Mouse (Mus musculus): ENCODE results near the gene Gnai1. TPM values are rescaled to one million over a fixed set of nuclear protein-coding genes. Genes with fewer than 3 reads are reported as not detected.
A peak's percentile ranks its signal among the peaks of the same experiment; 100 is the strongest.

The Gnai1 gene
- polyA plus RNA-seq (2015; fragmentation: Nextera tagmentation; extraction: Ambion mirVana): 1.6 and 1.7 TPM in 2 replicates

DNA sequence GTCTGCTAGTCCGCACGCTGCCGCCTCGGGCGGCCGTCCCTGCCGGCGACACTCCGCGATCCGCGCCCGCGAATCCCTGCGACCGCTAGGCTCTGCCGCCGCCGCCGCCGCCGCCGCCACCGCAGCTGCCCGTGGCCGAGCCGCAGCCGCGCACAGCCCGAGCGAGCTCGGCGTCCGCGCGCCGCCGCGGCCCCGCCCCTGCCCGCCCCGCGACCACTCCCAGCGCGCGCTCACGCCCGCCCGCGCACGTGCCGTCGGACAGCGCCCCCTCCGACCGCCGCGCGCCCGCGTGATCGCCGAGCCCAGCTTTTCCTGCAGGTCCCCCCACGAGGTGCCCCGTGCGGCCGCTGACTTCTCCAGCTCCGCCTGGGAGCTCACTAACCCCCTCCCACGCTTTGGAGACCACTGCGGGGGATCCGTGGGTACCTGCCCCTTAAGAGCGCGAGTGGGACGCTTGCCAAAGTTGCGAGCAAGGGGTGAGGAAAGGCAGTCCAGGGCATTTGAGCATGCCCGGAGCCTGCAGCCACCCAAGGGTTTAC is at the start of gene Gnai1:
Gnai1 (minus strand) TSS at position 75 of the 539 bp plus-strand sequence.
- TF ChIP-seq EP300 (IDR thresholded peaks at IDR 0.05; ENCODE audit: low read depth): no peak
- peak; percentile 29; the same call in 1 of the 2 replicates for TF ChIP-seq CTCF (IDR thresholded peaks at IDR 0.05; ENCODE audit: low read depth)
- Histone ChIP-seq H3K9me3 (ENCODE audit: low read length) (no peaks in the 10 kb centered on the region), H3K36me3 (replicated peaks; ENCODE audit: insufficient read depth, low read length) (no peaks in the 10 kb centered on the region), H3K27me3 (ENCODE audit: insufficient read depth, low read length) (peaks cover 27% of the 10 kb centered on the region), H3K27ac (ENCODE audit: low read depth) (no peak within 1 kb of the TSS), H3K9ac (replicated peaks) (peak within 1 kb of the TSS; percentile 57), H3K4me1 (ENCODE audit: insufficient read depth) (peaks cover 4% of the 10 kb centered on the region), H3K4me3 (ENCODE audit: low read depth, low read length) (peak within 1 kb of the TSS; percentile 59), H3K4me2 (ENCODE audit: low read depth, low read length) (peak within 1 kb of the TSS; percentile 88)
- DNase-seq (peak; percentile 60), ATAC-seq (peak; percentile 87)
- 2% methylated on average over 37 of the region's 76 CpGs for WGBS (ENCODE audit: insufficient replicate concordance)

DNA sequence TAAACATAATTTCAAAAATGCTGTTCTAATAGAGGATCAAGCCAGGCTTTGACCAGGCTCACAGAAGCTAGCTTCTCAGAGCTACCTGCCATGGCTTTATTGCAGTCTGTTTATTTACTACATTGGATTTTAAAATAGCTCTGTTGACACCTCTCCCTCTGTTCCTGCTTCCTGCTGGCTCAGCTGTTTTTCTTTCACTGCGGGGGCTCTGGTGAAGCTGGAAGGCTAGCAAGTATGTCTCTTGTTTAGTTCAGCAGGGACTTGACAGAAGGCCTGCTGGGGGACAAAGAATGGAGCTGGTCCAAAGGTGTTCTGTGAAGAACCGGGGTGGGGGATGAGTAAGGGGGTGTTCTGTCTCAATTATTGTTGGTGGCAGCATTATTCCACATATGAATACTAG is 7.7 kb upstream of the Gnai1 start:
- no peaks in the 10 kb centered on the region for H3K36me3 ChIP-seq (replicated peaks; ENCODE audit: insufficient read depth, low read length)
- DNase-seq (no peak), ATAC-seq (no peak)
- H3K9me3 ChIP-seq (ENCODE audit: low read length): no peaks in the 10 kb centered on the region
- H3K4me3 ChIP-seq (ENCODE audit: low read depth, low read length): no peak overlapping the region
- H3K9ac ChIP-seq (replicated peaks): no peak overlapping the region
- 21% methylated on average over 2 of the region's 2 CpGs for WGBS (ENCODE audit: insufficient replicate concordance)
- H3K4me1 ChIP-seq (ENCODE audit: insufficient read depth): no peaks in the 10 kb centered on the region
- no peak overlapping the region for H3K27ac ChIP-seq (ENCODE audit: low read depth)
- TF ChIP-seq CTCF (IDR thresholded peaks at IDR 0.05; ENCODE audit: low read depth) (no peak), EP300 (IDR thresholded peaks at IDR 0.05; ENCODE audit: low read depth) (no peak)
- H3K27me3 ChIP-seq (ENCODE audit: insufficient read depth, low read length): no peaks in the 10 kb centered on the region
- H3K4me2 ChIP-seq (ENCODE audit: low read depth, low read length): no peak overlapping the region

DNA sequence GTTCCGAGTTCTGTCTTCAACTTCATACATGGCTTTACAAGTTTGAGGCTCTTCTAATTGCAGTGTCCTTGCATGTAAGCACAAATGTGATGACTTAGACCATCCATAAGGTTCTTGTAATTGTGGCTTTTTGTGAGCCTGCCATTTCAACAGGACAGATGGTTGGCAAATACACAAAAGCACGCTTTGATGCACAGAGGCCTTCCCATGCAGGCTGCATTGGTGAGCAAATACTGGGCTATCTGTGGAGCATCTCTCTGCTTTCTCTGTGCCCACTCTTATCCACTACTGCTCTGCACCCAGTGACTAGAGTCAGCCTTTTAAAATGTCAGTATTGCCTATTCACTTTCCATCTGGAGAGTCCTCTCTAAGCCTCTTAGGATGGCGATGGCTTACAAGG is 5.3 kb upstream of the Gnai1 start:
- no peak for ATAC-seq
- TF ChIP-seq EP300 (IDR thresholded peaks at IDR 0.05; ENCODE audit: low read depth): no peak
- TF ChIP-seq CTCF (IDR thresholded peaks at IDR 0.05; ENCODE audit: low read depth): no peak
- Histone ChIP-seq H3K36me3 (replicated peaks; ENCODE audit: insufficient read depth, low read length) (no peaks in the 10 kb centered on the region), H3K4me3 (ENCODE audit: low read depth, low read length) (no peak overlapping the region), H3K4me2 (ENCODE audit: low read depth, low read length) (no peak overlapping the region), H3K4me1 (ENCODE audit: insufficient read depth) (no peaks in the 10 kb centered on the region), H3K27me3 (ENCODE audit: insufficient read depth, low read length) (peaks cover 10% of the 10 kb centered on the region; the same call in 1 of the 2 replicates), H3K9me3 (ENCODE audit: low read length) (no peaks in the 10 kb centered on the region), H3K9ac (replicated peaks) (no peak overlapping the region), H3K27ac (ENCODE audit: low read depth) (no peak overlapping the region)
- WGBS (ENCODE audit: insufficient replicate concordance): 85% methylated on average over 3 of the region's 3 CpGs
- no peak for DNase-seq

DNA sequence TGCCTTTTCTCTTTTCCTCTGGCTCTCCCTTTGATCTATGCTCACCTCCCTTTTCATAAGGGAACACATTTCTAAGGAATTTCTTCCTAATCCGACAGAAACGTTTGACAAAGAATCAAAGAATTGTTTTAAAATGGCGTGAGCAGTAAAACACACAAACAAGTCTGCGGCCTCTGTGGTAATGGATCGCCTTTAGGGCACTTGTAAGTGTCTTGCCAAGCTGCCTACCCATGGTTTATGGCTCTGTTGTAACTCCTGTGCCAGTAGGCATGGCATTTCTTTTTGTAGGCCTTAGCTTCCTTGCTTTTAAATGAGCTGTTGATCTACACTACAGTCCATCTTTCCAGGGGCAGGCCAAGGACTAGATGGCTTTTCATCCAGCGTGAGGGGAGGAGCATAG is 801 bp upstream of the Gnai1 start:
- Histone ChIP-seq H3K9me3 (ENCODE audit: low read length) (no peaks in the 10 kb centered on the region), H3K9ac (replicated peaks) (no peak overlapping the region), H3K4me3 (ENCODE audit: low read depth, low read length) (peak overlapping the region; percentile 59; the same call in 1 of the 2 replicates), H3K27ac (ENCODE audit: low read depth) (no peak overlapping the region), H3K36me3 (replicated peaks; ENCODE audit: insufficient read depth, low read length) (no peaks in the 10 kb centered on the region), H3K27me3 (ENCODE audit: insufficient read depth, low read length) (peaks cover 27% of the 10 kb centered on the region), H3K4me1 (ENCODE audit: insufficient read depth) (peaks cover 4% of the 10 kb centered on the region), H3K4me2 (ENCODE audit: low read depth, low read length) (peak overlapping the region; percentile 88; the same call in 1 of the 2 replicates)
- 36% methylated on average over 6 of the region's 6 CpGs for WGBS (ENCODE audit: insufficient replicate concordance)
- ATAC-seq (no peak), DNase-seq (no peak)
- TF ChIP-seq EP300 (IDR thresholded peaks at IDR 0.05; ENCODE audit: low read depth) (no peak), CTCF (IDR thresholded peaks at IDR 0.05; ENCODE audit: low read depth) (no peak)

DNA sequence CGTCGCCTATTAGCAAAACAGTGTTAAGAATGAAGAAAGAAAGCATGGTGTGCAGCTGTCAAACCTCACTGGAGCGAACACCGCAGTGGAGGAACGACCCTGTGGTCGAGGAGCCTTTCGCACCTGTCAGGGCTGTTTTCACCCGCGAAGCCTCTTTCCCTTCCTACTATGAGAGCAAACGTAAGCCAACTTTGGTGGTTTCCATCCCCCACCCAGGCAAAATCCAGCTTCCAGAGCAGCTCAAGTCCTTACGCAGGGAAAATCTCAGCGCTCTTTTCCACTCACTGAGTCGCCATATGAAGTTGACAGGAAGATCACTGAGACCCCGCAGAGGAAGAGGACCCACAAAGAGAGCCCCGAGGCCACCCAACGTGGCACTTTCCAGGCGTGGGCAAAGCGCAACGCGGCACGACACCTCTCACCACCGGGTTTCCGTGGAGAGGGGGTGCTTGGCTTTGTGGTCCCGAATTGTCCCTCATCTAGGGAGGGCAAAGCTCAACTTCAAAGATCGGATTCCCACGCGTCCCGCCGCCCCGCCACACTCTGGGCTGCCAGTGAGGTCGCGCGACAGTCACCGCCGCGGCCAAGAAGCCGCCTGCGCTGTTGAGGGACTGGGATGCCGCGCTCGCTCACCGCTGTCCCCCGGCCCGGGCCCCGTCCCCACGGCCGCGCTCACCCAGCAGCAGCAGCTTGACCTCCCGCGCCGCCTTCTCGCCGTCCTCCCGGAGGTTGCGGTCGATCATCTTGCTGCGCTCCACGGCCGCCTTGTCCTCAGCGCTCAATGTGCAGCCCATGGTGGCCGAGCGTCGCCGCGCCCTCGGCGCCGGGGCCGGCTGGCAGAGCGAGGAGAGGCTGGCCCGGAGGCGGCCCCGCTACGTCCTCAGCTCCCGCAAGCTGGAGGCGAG is 527 bp downstream of the Gnai1 start:
- no peaks in the 10 kb centered on the region for H3K9me3 ChIP-seq (ENCODE audit: low read length)
- H3K27ac ChIP-seq (ENCODE audit: low read depth): no peak overlapping the region
- peaks cover 4% of the 10 kb centered on the region for H3K4me1 ChIP-seq (ENCODE audit: insufficient read depth)
- H3K4me2 ChIP-seq (ENCODE audit: low read depth, low read length): peak overlapping the region; percentile 88
- H3K27me3 ChIP-seq (ENCODE audit: insufficient read depth, low read length): peaks cover 27% of the 10 kb centered on the region
- 1% methylated on average over 76 of the region's 76 CpGs for WGBS (ENCODE audit: insufficient replicate concordance)
- no peak for TF ChIP-seq EP300 (IDR thresholded peaks at IDR 0.05; ENCODE audit: low read depth)
- TF ChIP-seq CTCF (IDR thresholded peaks at IDR 0.05; ENCODE audit: low read depth): no peak
- peak overlapping the region; percentile 57 for H3K9ac ChIP-seq (replicated peaks)
- DNase-seq (peak; percentile 18), ATAC-seq (peak; percentile 56)
- H3K36me3 ChIP-seq (replicated peaks; ENCODE audit: insufficient read depth, low read length): no peaks in the 10 kb centered on the region
- H3K4me3 ChIP-seq (ENCODE audit: low read depth, low read length): peak overlapping the region; percentile 59

DNA sequence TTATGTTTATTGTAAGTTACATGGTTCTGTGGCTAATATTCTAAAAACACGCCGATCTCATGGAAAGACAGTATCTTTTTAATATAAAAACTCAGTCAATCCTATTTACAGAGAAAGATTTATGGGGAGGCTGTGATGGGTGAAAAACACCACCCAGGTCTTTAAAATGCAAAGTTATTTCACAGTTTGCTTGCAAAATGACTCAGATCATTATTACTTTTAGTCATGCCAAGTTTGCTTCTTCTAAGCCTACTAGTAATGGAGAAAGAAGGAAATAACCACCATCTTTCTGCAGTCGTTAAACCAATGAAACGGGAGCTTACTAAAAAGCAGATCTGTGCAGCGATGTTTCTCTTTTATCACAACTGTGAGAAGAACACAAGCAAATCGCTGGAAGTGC is 1.4 kb downstream of the Gnai1 start:
- Histone ChIP-seq H3K9me3 (ENCODE audit: low read length) (no peaks in the 10 kb centered on the region), H3K27ac (ENCODE audit: low read depth) (no peak overlapping the region), H3K36me3 (replicated peaks; ENCODE audit: insufficient read depth, low read length) (no peaks in the 10 kb centered on the region), H3K27me3 (ENCODE audit: insufficient read depth, low read length) (peaks cover 27% of the 10 kb centered on the region), H3K4me3 (ENCODE audit: low read depth, low read length) (peak overlapping the region; percentile 59; the same call in 1 of the 2 replicates), H3K9ac (replicated peaks) (no peak overlapping the region), H3K4me2 (ENCODE audit: low read depth, low read length) (peak overlapping the region; percentile 88), H3K4me1 (ENCODE audit: insufficient read depth) (peaks cover 4% of the 10 kb centered on the region)
- DNase-seq (no peak), ATAC-seq (no peak)
- TF ChIP-seq EP300 (IDR thresholded peaks at IDR 0.05; ENCODE audit: low read depth) (no peak), CTCF (IDR thresholded peaks at IDR 0.05; ENCODE audit: low read depth) (no peak)
- 35% methylated on average over 6 of the region's 6 CpGs for WGBS (ENCODE audit: insufficient replicate concordance)
